Mouse (Mus musculus): Measurements from ENCODE around the gene Podxl.

DNA sequence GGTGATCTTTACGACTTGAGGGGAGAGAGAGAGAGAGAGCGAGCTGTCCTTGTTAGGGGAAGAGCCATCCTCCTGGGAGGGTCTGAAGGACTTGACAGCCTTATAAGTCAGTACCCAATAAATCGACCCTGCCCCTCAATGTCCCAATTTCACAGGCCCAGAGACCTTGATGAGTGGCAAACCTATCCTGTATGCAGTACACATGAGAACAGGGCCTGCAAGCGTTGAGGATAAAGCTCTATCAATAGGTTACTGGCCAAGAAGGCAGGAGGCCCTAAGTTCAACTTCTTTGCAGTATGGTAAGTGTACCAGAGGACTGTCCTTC lies 33.3 kb upstream of the Podxl start:
- no peak for TF ChIP-seq E2F4 (IDR thresholded peaks at IDR 0.05; ENCODE audit: insufficient read depth)
- TF ChIP-seq CEBPB (IDR thresholded peaks at IDR 0.05; ENCODE audit: insufficient read depth, poor library complexity, severe bottlenecking): no peak
- TF ChIP-seq POLR2A (IDR thresholded peaks at IDR 0.05; ENCODE audit: insufficient read length, low read depth): no peak
- no peak for TF ChIP-seq MAX (IDR thresholded peaks at IDR 0.05; ENCODE audit: low read depth)
- no peak for TF ChIP-seq MYOD1 (IDR thresholded peaks at IDR 0.05; ENCODE audit: control insufficient read depth in 1 of 3, insufficient read length in 2 of 3, low read depth in 2 of 3)
- TF ChIP-seq TCF3 (IDR thresholded peaks at IDR 0.05; ENCODE audit: insufficient read length, low read depth): no peak
- no peak for TF ChIP-seq USF1 (IDR thresholded peaks at IDR 0.05; ENCODE audit: low read depth)
